Mouse (Mus musculus) cerebellum, adult 11-12 months (tissue): ENCODE measurements around the gene Tk1.
"Not testable (repeated sequence)": the region's sequence is repeated elsewhere in the genome, so short reads cannot be mapped to it uniquely, and the experiment has no call there.

ENCODE experiments used
- DNase-seq: peaks from one replicate; pipeline ENCODE4 v3.0.0; 2022

The Tk1 gene

GRCm38 (mm10) chr11:117820173-117820572 is 5.7 kb downstream of the Tk1 start:
- no peak for DNase-seq

- no peak for DNase-seq
Observed at GRCm38 (mm10) chr11:117819095-117819494, 6.8 kb downstream of the Tk1 start.

GRCm38 (mm10) chr11:117816389-117816996 is 9.4 kb downstream of the Tk1 start:
- DNase-seq = no peak

- DNase-seq = not testable (repeated sequence)
Observed at GRCm38 (mm10) chr11:117815850-117816249, 10.0 kb downstream of the Tk1 start.

GRCm38 (mm10) chr11:117814704-117815366 is 11.1 kb downstream of the Tk1 start:
- no peak for DNase-seq

GRCm38 (mm10) chr11:117813867-117814266 is 12.0 kb downstream of the Tk1 start:
- DNase-seq = no peak

GRCm38 (mm10) chr11:117810401-117811046 is 15.4 kb downstream of the Tk1 start:
- no peak for DNase-seq

GRCm38 (mm10) chr11:117809407-117810311 is 16.2 kb downstream of the Tk1 start, which contains the start of the genes Gm20708 and Syngr2:
Gene Gm20708 (plus strand): TSS chr11:117809668.
Gene Syngr2 (plus strand): TSS chr11:117809668.
- no peak for DNase-seq

GRCm38 (mm10) chr11:117806781-117807180 is 19.1 kb downstream of the Tk1 start:
- no peak for DNase-seq

- DNase-seq = no peak
Observed at GRCm38 (mm10) chr11:117803166-117803688, 22.7 kb downstream of the Tk1 start.

GRCm38 (mm10) chr11:117801650-117802049 is 24.2 kb downstream of the Tk1 start:
- DNase-seq = no peak

GRCm38 (mm10) chr11:117800038-117800437 is 25.9 kb downstream of the Tk1 start:
- no peak for DNase-seq

GRCm38 (mm10) chr11:117799174-117799573 is 26.7 kb downstream of the Tk1 start:
- DNase-seq = no peak

GRCm38 (mm10) chr11:117798160-117798541 is 27.7 kb downstream of the Tk1 start:
- no peak for DNase-seq

GRCm38 (mm10) chr11:117797511-117798159 is 28.3 kb downstream of the Tk1 start, which contains the start of gene 6030468B19Rik:
Gene 6030468B19Rik (plus strand): TSS chr11:117797660.
- DNase-seq = no peak

GRCm38 (mm10) chr11:117796954-117797353 is 28.9 kb downstream of the Tk1 start:
- DNase-seq = no peak

- DNase-seq = no peak
Observed at GRCm38 (mm10) chr11:117794035-117794551, 31.8 kb downstream of the Tk1 start.

- DNase-seq = no peak
Observed at GRCm38 (mm10) chr11:117792281-117792888, 33.5 kb downstream of the Tk1 start.

GRCm38 (mm10) chr11:117791441-117791761 is 34.5 kb downstream of the Tk1 start:
- no peak for DNase-seq

- DNase-seq = no peak
Observed at GRCm38 (mm10) chr11:117790703-117791440, 35.0 kb downstream of the Tk1 start.

- no peak for DNase-seq
Observed at GRCm38 (mm10) chr11:117790286-117790685, 35.6 kb downstream of the Tk1 start.
